Mouse (Mus musculus) intestine, postnatal 0 days (tissue): ENCODE data around the gene Fbxo39. TPM values are rescaled to one million over a fixed set of nuclear protein-coding genes. Genes with fewer than 3 reads are reported as not detected.
A peak's percentile ranks its signal among the peaks of the same experiment; 100 is the strongest.

Source experiments
- ATAC-seq: fragments of 200-750 bp; cut with Nextera tagmentation; 2 replicates; pipeline ENCODE4 v1.8.0; 2017; ENCODE audit warnings: mild to moderate bottlenecking, moderate TSS enrichment, moderate library complexity
- H3K27ac ChIP-seq: fragments of 300-500 bp; sonication (generic); 2 replicates; pipeline ENCODE4 v1.5.1; 2014; ENCODE audit warnings: mild to moderate bottlenecking, low read depth, low read length, moderate library complexity
- H3K27me3 ChIP-seq: fragments of 300-500 bp; sonication (generic); replicated peaks from 2 replicates; pipeline ENCODE4 v1.6.1; 2014; ENCODE audit warnings: low read length, mixed read lengths; ENCODE audit not compliant: control insufficient read depth, insufficient read depth
- H3K36me3 ChIP-seq: fragments of 300-500 bp; sonication (generic); 2 replicates; pipeline ENCODE4 v1.6.1; 2014; ENCODE audit warnings: mild to moderate bottlenecking, moderate library complexity; ENCODE audit not compliant: control insufficient read depth, insufficient read depth
- H3K4me1 ChIP-seq: fragments of 300-500 bp; sonication (generic); replicated peaks from 2 replicates; pipeline ENCODE4 v1.6.1; 2014; ENCODE audit warnings: antibody characterized with exemption, low read length, mixed read lengths; ENCODE audit not compliant: control insufficient read depth, insufficient read depth
- H3K4me2 ChIP-seq: fragments of 300-500 bp; sonication (generic); replicated peaks from 2 replicates; pipeline ENCODE4 v1.6.1; 2014; ENCODE audit warnings: low read depth, mild to moderate bottlenecking, moderate library complexity
- H3K4me3 ChIP-seq: fragments of 300-500 bp; sonication (generic); 2 replicates; pipeline ENCODE4 v1.5.1; 2014; ENCODE audit warnings: low read depth, low read length
- H3K9ac ChIP-seq: fragments of 300-500 bp; sonication (generic); 2 replicates; pipeline ENCODE4 v1.6.1; 2014; ENCODE audit warnings: mild to moderate bottlenecking, low read depth, low read length
- H3K9me3 ChIP-seq: fragments of 300-500 bp; sonication (generic); 2 replicates; pipeline ENCODE4 v1.6.1; 2016; ENCODE audit warnings: mixed run types; ENCODE audit not compliant: control insufficient read depth
- CTCF ChIP-seq: sonication (generic); IDR thresholded peaks from 2 replicates; pipeline ENCODE4 v1.5.1; 2016; ENCODE audit warnings: low read depth, mild to moderate bottlenecking, control low read depth, antibody characterized with exemption, moderate library complexity
- whole genome bisulfite sequencing: fragments of 180-500 bp; shearing (Covaris S2); extraction: QIAGEN DNeasy Blood & Tissue Kit; methylation state at CpG from one replicate; pipeline ENCODE4 v1.1.7; 2014; 5-methylcytosine and 5-hydroxymethylcytosine counted together
- polyA plus RNA-seq: library from polyadenylated mRNA; unstranded; fragments of >200 nt; fragmentation: Nextera tagmentation; extraction: Ambion mirVana; gene quantifications from 2 replicates; pipeline ENCODE4 v1.2.1, GENCODE M21; 2015

Fbxo39 gene
- polyA plus RNA-seq, 1 experiment from 2014 or later = not detected

GRCm38 (mm10) chr11:72287126-72287525 is 27.1 kb upstream of the Fbxo39 start:
- no peak for TF ChIP-seq CTCF
- ATAC-seq = no peak
- H3K36me3 ChIP-seq = no peaks in the 10 kb centered on the region
- H3K27ac ChIP-seq = no peak overlapping the region
- H3K4me2 ChIP-seq = no peak overlapping the region
- H3K4me3 ChIP-seq = no peak overlapping the region
- WGBS = 93% methylated on average over 2 of the region's 2 CpGs
- H3K9me3 ChIP-seq = no peaks in the 10 kb centered on the region
- H3K4me1 ChIP-seq = no peaks in the 10 kb centered on the region; the same call in 1 of the 2 replicates
- no peaks in the 10 kb centered on the region for H3K27me3 ChIP-seq
- H3K9ac ChIP-seq = no peak overlapping the region

GRCm38 (mm10) chr11:72287543-72287942 is 26.7 kb upstream of the Fbxo39 start:
- Histone ChIP-seq H3K27ac (no peak overlapping the region), H3K9ac (no peak overlapping the region), H3K36me3 (no peaks in the 10 kb centered on the region), H3K4me1 (no peaks in the 10 kb centered on the region; the same call in 1 of the 2 replicates), H3K4me2 (no peak overlapping the region), H3K9me3 (no peaks in the 10 kb centered on the region), H3K4me3 (no peak overlapping the region), H3K27me3 (no peaks in the 10 kb centered on the region)
- no peak for ATAC-seq
- WGBS = 74% methylated on average over 3 of the region's 3 CpGs
- no peak for TF ChIP-seq CTCF

GRCm38 (mm10) chr11:72293116-72293515 is 21.1 kb upstream of the Fbxo39 start:
- ATAC-seq = no peak
- Histone ChIP-seq H3K9ac (no peak overlapping the region), H3K36me3 (no peaks in the 10 kb centered on the region), H3K27ac (no peak overlapping the region), H3K4me1 (no peaks in the 10 kb centered on the region), H3K4me3 (no peak overlapping the region), H3K9me3 (no peaks in the 10 kb centered on the region), H3K4me2 (no peak overlapping the region), H3K27me3 (no peaks in the 10 kb centered on the region)
- WGBS = 83% methylated on average over 2 of the region's 2 CpGs
- no peak for TF ChIP-seq CTCF

GRCm38 (mm10) chr11:72301334-72301733 is 12.9 kb upstream of the Fbxo39 start, which contains the start of gene Xaf1:
Xaf1 (plus strand) TSS chr11:72301629.
- Histone ChIP-seq H3K9me3 (no peaks in the 10 kb centered on the region), H3K27me3 (no peaks in the 10 kb centered on the region), H3K4me3 (peak within 1 kb of the TSS; percentile 40), H3K9ac (peak within 1 kb of the TSS; percentile 55), H3K27ac (peak within 1 kb of the TSS; percentile 41; the same call in 1 of the 2 replicates), H3K36me3 (peaks cover 7% of the 10 kb centered on the region; the same call in 1 of the 2 replicates), H3K4me1 (no peaks in the 10 kb centered on the region), H3K4me2 (peak within 1 kb of the TSS; percentile 70)
- no peak for TF ChIP-seq CTCF
- peak; percentile 80 for ATAC-seq
- 10% methylated on average over 6 of the region's 6 CpGs for WGBS

- H3K36me3 ChIP-seq = peaks cover 7% of the 10 kb centered on the region; the same call in 1 of the 2 replicates
- H3K9ac ChIP-seq = peak overlapping the region; percentile 55
- H3K27ac ChIP-seq = 0 out of 2 replicates have a peak overlapping the region, but pooled peaks have one; percentile 41
- H3K4me3 ChIP-seq = peak overlapping the region; percentile 40
- H3K4me2 ChIP-seq = peak overlapping the region; percentile 70
- ATAC-seq = no peak
- no peaks in the 10 kb centered on the region for H3K27me3 ChIP-seq
- H3K9me3 ChIP-seq = no peaks in the 10 kb centered on the region
- 71% methylated on average over 7 of the region's 7 CpGs for WGBS
- no peak for TF ChIP-seq CTCF
- no peaks in the 10 kb centered on the region for H3K4me1 ChIP-seq
Measured at GRCm38 (mm10) chr11:72302230-72302629, 12.0 kb upstream of the Fbxo39 start.

GRCm38 (mm10) chr11:72307461-72307860 is 6.8 kb upstream of the Fbxo39 start:
- Histone ChIP-seq H3K36me3 (peaks cover 10% of the 10 kb centered on the region; the same call in 1 of the 2 replicates), H3K4me3 (no peak overlapping the region), H3K9me3 (no peaks in the 10 kb centered on the region), H3K27me3 (no peaks in the 10 kb centered on the region), H3K27ac (no peak overlapping the region), H3K9ac (no peak overlapping the region), H3K4me1 (no peaks in the 10 kb centered on the region), H3K4me2 (no peak overlapping the region)
- TF ChIP-seq CTCF = no peak
- WGBS = 85% methylated on average over 5 of the region's 5 CpGs
- ATAC-seq = no peak

GRCm38 (mm10) chr11:72308982-72309381 is 5.3 kb upstream of the Fbxo39 start:
- ATAC-seq = no peak
- no peak for TF ChIP-seq CTCF
- WGBS = 36% methylated on average over 2 of the region's 2 CpGs
- H3K4me1 ChIP-seq = no peaks in the 10 kb centered on the region
- H3K9ac ChIP-seq = no peak overlapping the region
- H3K9me3 ChIP-seq = no peaks in the 10 kb centered on the region
- peaks cover 4% of the 10 kb centered on the region for H3K27me3 ChIP-seq
- no peak overlapping the region for H3K27ac ChIP-seq
- peaks cover 10% of the 10 kb centered on the region; the same call in 1 of the 2 replicates for H3K36me3 ChIP-seq
- H3K4me2 ChIP-seq = no peak overlapping the region
- H3K4me3 ChIP-seq = no peak overlapping the region
